Mouse (Mus musculus) MEL (cell line): Measurements from ENCODE around the gene Spag16. TPM values are rescaled to one million over a fixed set of nuclear protein-coding genes. Genes with fewer than 3 reads are reported as not detected.

ENCODE experiments used
- DNase-seq: peaks from one replicate; pipeline ENCODE4 v3.0.0; 2011; ENCODE audit warnings: low read depth, low spot score
- H3K27ac ChIP-seq: 2 replicates; pipeline ENCODE4 v1.5.1; 2012; ENCODE audit warnings: low read depth, mild to moderate bottlenecking, control low read depth, low read length, moderate library complexity; ENCODE audit not compliant: control insufficient read depth
- H3K27me3 ChIP-seq, 2 experiments: fragments of 150-350 bp in 1 of 2; sonication (generic) in 1 of 2; 2 replicates each; pipeline ENCODE4 v1.6.1; 2012; ENCODE audit warnings: low read length in 2 of 2, mild to moderate bottlenecking in 2 of 2, improper control_type of control experiment in 1 of 2, moderate library complexity in 1 of 2; ENCODE audit not compliant: insufficient read depth in 2 of 2, control insufficient read depth in 1 of 2
- H3K36me3 ChIP-seq, 2 experiments: 2 replicates each; pipeline ENCODE4 v1.6.1; 2012 to 2014; ENCODE audit warnings: low read length in 2 of 2, improper control_type of control experiment in 1 of 2, inconsistent platforms in 1 of 2, mild to moderate bottlenecking in 1 of 2; ENCODE audit not compliant: insufficient read depth in 2 of 2, control insufficient read depth in 1 of 2
- H3K4me1 ChIP-seq, 2 experiments: fragments of 150-350 bp in 1 of 2; sonication (generic) in 1 of 2; 2 replicates each; pipeline ENCODE4 v1.6.1; 2012; ENCODE audit warnings: low read length in 2 of 2, improper control_type of control experiment in 1 of 2, mild to moderate bottlenecking in 1 of 2; ENCODE audit not compliant: insufficient read depth in 2 of 2, control insufficient read depth in 1 of 2
- H3K4me3 ChIP-seq, 2 experiments: fragments of 150-350 bp in 1 of 2; sonication (generic) in 1 of 2; 2 replicates each; pipeline ENCODE4 v1.5.1; 2012; ENCODE audit warnings: low read depth in 2 of 2, low read length in 2 of 2, mild to moderate bottlenecking in 2 of 2, moderate library complexity in 2 of 2, control low read depth in 1 of 2, improper control_type of control experiment in 1 of 2; ENCODE audit not compliant: control insufficient read depth in 1 of 2, insufficient read depth in 1 of 2
- H3K79me2 ChIP-seq: 2 replicates; pipeline ENCODE4 v1.6.1; 2012; ENCODE audit warnings: mild to moderate bottlenecking, low read length, moderate library complexity; ENCODE audit not compliant: control insufficient read depth, poor library complexity, insufficient read depth
- H3K9ac ChIP-seq: 2 replicates; pipeline ENCODE4 v1.6.1; 2012; ENCODE audit warnings: low read depth, mild to moderate bottlenecking, control low read depth, low read length, moderate library complexity; ENCODE audit not compliant: control insufficient read depth, poor library complexity, severe bottlenecking
- H3K9me3 ChIP-seq: fragments of 150-350 bp; sonication (generic); replicated peaks from 2 replicates; pipeline ENCODE4 v1.6.1; 2012; ENCODE audit warnings: mild to moderate bottlenecking, low read length, improper control_type of control experiment, moderate library complexity; ENCODE audit not compliant: insufficient read depth
- BHLHE40 ChIP-seq: IDR thresholded peaks from 2 replicates; pipeline ENCODE4 v1.6.1; 2012; ENCODE audit warnings: low read depth, mild to moderate bottlenecking, inconsistent platforms, low read length, improper control_type of control experiment, borderline replicate concordance
- ELF1 ChIP-seq: IDR thresholded peaks from 2 replicates; pipeline ENCODE4 v1.6.1; 2014; ENCODE audit warnings: low read depth, mild to moderate bottlenecking, inconsistent platforms, low read length, improper control_type of control experiment, moderate library complexity
- EP300 ChIP-seq, 2 experiments: IDR thresholded peaks; 2 replicates each; pipeline ENCODE4 v1.6.1; 2011; ENCODE audit warnings: improper control_type of control experiment in 2 of 2, low read length in 2 of 2, low read depth in 1 of 2, mild to moderate bottlenecking in 1 of 2
- ETS1 ChIP-seq: IDR thresholded peaks from 2 replicates; pipeline ENCODE4 v1.6.1; 2012; ENCODE audit warnings: low read depth, mild to moderate bottlenecking, inconsistent platforms, low read length, improper control_type of control experiment, moderate library complexity
- GABPA ChIP-seq: IDR thresholded peaks from 2 replicates; pipeline ENCODE4 v1.6.1; 2012; ENCODE audit warnings: low read depth, mild to moderate bottlenecking, inconsistent platforms, low read length, improper control_type of control experiment, moderate library complexity
- GATA1 ChIP-seq: IDR thresholded peaks from 2 replicates; pipeline ENCODE4 v1.6.1; 2011; ENCODE audit warnings: low read depth, low read length, improper control_type of control experiment
- JUND ChIP-seq: IDR thresholded peaks from 2 replicates; pipeline ENCODE4 v1.6.1; 2011; ENCODE audit warnings: low read depth, mild to moderate bottlenecking, improper control_type of control experiment, low read length
- KAT2A ChIP-seq: conservative IDR thresholded peaks from 2 replicates; pipeline ENCODE4 v1.6.1; 2012; ENCODE audit warnings: low read depth, low read length, improper control_type of control experiment, inconsistent platforms
- MAFK ChIP-seq: IDR thresholded peaks from 2 replicates; pipeline ENCODE4 v1.6.1; 2011; ENCODE audit warnings: low read depth, mild to moderate bottlenecking, low read length, improper control_type of control experiment, borderline replicate concordance
- MAZ ChIP-seq: IDR thresholded peaks from 2 replicates; pipeline ENCODE4 v1.6.1; 2012; ENCODE audit warnings: low read depth, mild to moderate bottlenecking, inconsistent platforms, low read length, improper control_type of control experiment
- NELFE ChIP-seq: IDR thresholded peaks from 2 replicates; pipeline ENCODE4 v1.6.1; 2011; ENCODE audit warnings: low read depth, low read length, improper control_type of control experiment
- NRF1 ChIP-seq: IDR thresholded peaks from 2 replicates; pipeline ENCODE4 v1.6.1; 2014; ENCODE audit warnings: low read depth, mild to moderate bottlenecking, inconsistent platforms, low read length, improper control_type of control experiment, moderate library complexity; ENCODE audit not compliant: poor library complexity, insufficient read depth, severe bottlenecking
- POLR2AphosphoS5 ChIP-seq: IDR thresholded peaks from 2 replicates; pipeline ENCODE4 v1.6.1; 2012; ENCODE audit warnings: low read depth, borderline replicate concordance, mild to moderate bottlenecking, inconsistent platforms, low read length, moderate library complexity, mixed read lengths
- RAD21 ChIP-seq: IDR thresholded peaks from 2 replicates; pipeline ENCODE4 v1.6.1; 2011; ENCODE audit warnings: mild to moderate bottlenecking, low read depth, low read length, improper control_type of control experiment
- SIN3A ChIP-seq: IDR thresholded peaks from 2 replicates; pipeline ENCODE4 v1.6.1; 2012; ENCODE audit warnings: low read length, improper control_type of control experiment, inconsistent platforms
- TAL1 ChIP-seq: IDR thresholded peaks from 2 replicates; pipeline ENCODE4 v1.6.1; 2012; ENCODE audit warnings: mild to moderate bottlenecking, inconsistent platforms, low read length, moderate library complexity, mixed read lengths
- TBP ChIP-seq: IDR thresholded peaks from 2 replicates; pipeline ENCODE4 v1.8.0; 2011; ENCODE audit warnings: low read depth, low read length, improper control_type of control experiment
- TCF12 ChIP-seq: IDR thresholded peaks from 2 replicates; pipeline ENCODE4 v1.6.1; 2014; ENCODE audit warnings: low read depth, mild to moderate bottlenecking, inconsistent platforms, low read length, improper control_type of control experiment, moderate library complexity
- USF1 ChIP-seq: IDR thresholded peaks from 2 replicates; pipeline ENCODE4 v1.6.1; 2014; ENCODE audit warnings: low read depth, mild to moderate bottlenecking, inconsistent platforms, low read length, improper control_type of control experiment, moderate library complexity
- USF2 ChIP-seq, 2 experiments: IDR thresholded peaks; 2 replicates each; pipeline ENCODE4 v1.6.1; 2011 to 2012; ENCODE audit warnings: improper control_type of control experiment in 2 of 2, low read length in 2 of 2, borderline replicate concordance in 1 of 2, inconsistent platforms in 1 of 2, low read depth in 1 of 2, mild to moderate bottlenecking in 1 of 2; ENCODE audit not compliant: insufficient read depth in 1 of 2
- ZC3H11A ChIP-seq: IDR thresholded peaks from 2 replicates; pipeline ENCODE4 v1.6.1; 2012; ENCODE audit warnings: low read depth, mild to moderate bottlenecking, inconsistent platforms, low read length, improper control_type of control experiment
- ZKSCAN1 ChIP-seq: IDR thresholded peaks from 2 replicates; pipeline ENCODE4 v1.6.1; 2012; ENCODE audit warnings: low read depth, mild to moderate bottlenecking, inconsistent platforms, low read length, improper control_type of control experiment, moderate library complexity
- polyA plus RNA-seq, 2 experiments: library from polyadenylated mRNA; stranded (reverse) in 1 of 2; unstranded in 1 of 2; fragments of >175 nt in 1 of 2; fragments of >200 nt in 1 of 2; gene quantifications; 2 replicates each; pipeline versions ENCODE4 v1.2.1 to v1.2.4; 2012; ENCODE audit warnings: low replicate concordance in 2 of 2, low read depth in 1 of 2; ENCODE audit not compliant: insufficient read length in 2 of 2, insufficient read depth in 1 of 2, missing spikeins in 1 of 2
- total RNA-seq: library from RNA; depleted of rRNA; stranded (reverse); fragments of 300-350 nt; gene quantifications from 2 replicates; pipeline ENCODE4 v1.2.3, GENCODE M21; 2012

Gene Spag16
- total and polyA plus RNA-seq, 3 experiments = not detected

- H3K27me3 ChIP-seq = no peaks in the 10 kb centered on the region
- H3K27ac ChIP-seq = no peak overlapping the region
- H3K9me3 ChIP-seq = no peaks in the 10 kb centered on the region
- H3K79me2 ChIP-seq = no peaks in the 10 kb centered on the region
- no peak overlapping the region for H3K9ac ChIP-seq
- no peak overlapping the region for H3K4me3 ChIP-seq
- DNase-seq = no peak
- no peaks in the 10 kb centered on the region for H3K4me1 ChIP-seq
- TF ChIP-seq KAT2A (no peak), JUND (no peak), MAZ (no peak), TAL1 (no peak), ELF1 (no peak), GATA1 (no peak)
- no peaks in the 10 kb centered on the region for H3K36me3 ChIP-seq
Observed at GRCm38 (mm10) chr1:70067404-70067803, 240.6 kb downstream of the Spag16 start.

GRCm38 (mm10) chr1:70073440-70073839, 246.7 kb downstream of the Spag16 start:
- H3K4me1 ChIP-seq = no peaks in the 10 kb centered on the region
- no peak overlapping the region for H3K9ac ChIP-seq
- H3K27ac ChIP-seq = no peak overlapping the region
- H3K79me2 ChIP-seq = no peaks in the 10 kb centered on the region
- H3K4me3 ChIP-seq = no peak overlapping the region
- H3K9me3 ChIP-seq = no peaks in the 10 kb centered on the region
- DNase-seq = no peak
- TF ChIP-seq RAD21 (no peak), USF2 (IDR thresholded peaks at IDR 0.05; ENCODE audit: borderline replicate concordance in 1 of 2, insufficient read depth in 1 of 2, low read depth in 1 of 2, low read length in 2 of 2) (no peak), USF1 (no peak), MAFK (no peak), ZC3H11A (no peak), NRF1 (no peak), GABPA (no peak), TBP (no peak), ZKSCAN1 (no peak)
- no peaks in the 10 kb centered on the region for H3K27me3 ChIP-seq
- H3K36me3 ChIP-seq = no peaks in the 10 kb centered on the region

GRCm38 (mm10) chr1:70078806-70079205, 252.0 kb downstream of the Spag16 start:
- H3K9me3 ChIP-seq = no peaks in the 10 kb centered on the region
- no peak overlapping the region for H3K9ac ChIP-seq
- no peaks in the 10 kb centered on the region for H3K79me2 ChIP-seq
- no peaks in the 10 kb centered on the region for H3K27me3 ChIP-seq
- H3K4me1 ChIP-seq = no peaks in the 10 kb centered on the region
- no peaks in the 10 kb centered on the region for H3K36me3 ChIP-seq
- TF ChIP-seq EP300 (IDR thresholded peaks at IDR 0.05; ENCODE audit: low read depth in 1 of 2, low read length in 2 of 2) = no peak
- TF ChIP-seq ZC3H11A = no peak
- no peak for TF ChIP-seq ZKSCAN1
- TF ChIP-seq BHLHE40 = no peak
- no peak for TF ChIP-seq NELFE
- no peak for TF ChIP-seq ETS1
- no peak for TF ChIP-seq USF2 (IDR thresholded peaks at IDR 0.05; ENCODE audit: borderline replicate concordance in 1 of 2, insufficient read depth in 1 of 2, low read depth in 1 of 2, low read length in 2 of 2)
- no peak for TF ChIP-seq TCF12
- TF ChIP-seq SIN3A = no peak
- no peak for TF ChIP-seq POLR2AphosphoS5
- H3K27ac ChIP-seq = no peak overlapping the region
- no peak overlapping the region for H3K4me3 ChIP-seq
- DNase-seq = no peak
